Mouse (Mus musculus): ENCODE measurements at regions not wholly inside any gene's neighbourhood (a gene's known extent, or its start where the extent isn't known, plus 50 kb on each side); places are given as distances from the start of the nearest gene placed in this dataset.

DNA sequence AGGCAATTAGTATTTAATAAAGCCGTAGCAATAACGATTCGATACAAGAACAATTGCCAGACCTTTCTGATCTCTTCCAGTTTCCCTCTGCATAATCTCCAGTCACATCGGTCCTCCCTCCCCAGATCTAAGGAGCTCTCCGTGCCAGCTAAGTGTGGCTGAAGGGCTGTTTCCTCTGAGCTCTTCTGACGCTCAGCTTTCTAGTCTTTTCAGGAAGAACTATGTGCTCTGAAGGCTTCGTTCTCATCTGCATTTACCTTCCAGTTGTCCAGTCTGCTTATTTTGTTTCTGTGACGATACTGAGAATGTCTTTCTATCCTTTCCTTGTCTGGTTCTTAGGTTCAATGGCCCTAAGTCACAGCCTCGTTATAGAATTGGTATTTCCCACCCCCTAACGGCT lies 78.3 kb upstream of the Prickle1 start:
- Histone ChIP-seq H3K36me3 (ENCODE audit: control insufficient read depth, insufficient read depth, low read length) (no peaks in the 10 kb centered on the region), H3K27ac (ENCODE audit: control insufficient read depth, insufficient read depth, low read length) (no peak overlapping the region), H3K27me3 (ENCODE audit: control insufficient read depth, insufficient read depth, low read length) (no peaks in the 10 kb centered on the region), H3K4me3 (ENCODE audit: control insufficient read depth, insufficient read depth, low read length) (no peak overlapping the region), H3K4me1 (replicated peaks; ENCODE audit: control insufficient read depth, insufficient read depth, low read length) (no peaks in the 10 kb centered on the region)
- no peak for TF ChIP-seq POLR2A (IDR thresholded peaks at IDR 0.05; ENCODE audit: control insufficient read depth, extremely low read depth, insufficient read depth, low read length, poor library complexity)
- TF ChIP-seq CTCF (IDR thresholded peaks at IDR 0.05; ENCODE audit: borderline replicate concordance, control insufficient read depth, extremely low read depth, insufficient read depth, low read length, poor library complexity) = no peak
- 59% methylated on average over 10 of the region's 10 CpGs for WGBS
- DNase-seq = no peak

DNA sequence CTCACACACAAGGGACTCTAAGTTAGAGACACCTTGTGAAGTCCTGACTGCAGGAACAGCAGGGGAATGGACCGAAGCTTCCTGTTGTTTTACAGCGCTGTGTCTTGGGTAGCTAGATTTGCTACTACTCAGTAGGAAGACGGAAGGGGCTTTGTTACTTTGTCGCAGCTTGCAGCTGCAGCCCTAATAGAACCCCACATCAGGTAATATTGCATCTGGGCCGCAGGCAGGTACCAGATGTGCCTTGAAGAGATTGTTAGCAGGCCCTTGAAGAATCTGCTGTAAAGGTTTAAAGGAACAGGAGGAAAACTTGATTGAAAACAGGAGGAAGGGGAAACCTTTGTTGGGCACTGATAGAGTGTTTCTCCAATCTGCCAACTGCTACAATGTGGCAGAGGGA lies 68.2 kb upstream of the Prickle1 start:
- no peaks in the 10 kb centered on the region for H3K27me3 ChIP-seq (ENCODE audit: control insufficient read depth, insufficient read depth, low read length)

DNA sequence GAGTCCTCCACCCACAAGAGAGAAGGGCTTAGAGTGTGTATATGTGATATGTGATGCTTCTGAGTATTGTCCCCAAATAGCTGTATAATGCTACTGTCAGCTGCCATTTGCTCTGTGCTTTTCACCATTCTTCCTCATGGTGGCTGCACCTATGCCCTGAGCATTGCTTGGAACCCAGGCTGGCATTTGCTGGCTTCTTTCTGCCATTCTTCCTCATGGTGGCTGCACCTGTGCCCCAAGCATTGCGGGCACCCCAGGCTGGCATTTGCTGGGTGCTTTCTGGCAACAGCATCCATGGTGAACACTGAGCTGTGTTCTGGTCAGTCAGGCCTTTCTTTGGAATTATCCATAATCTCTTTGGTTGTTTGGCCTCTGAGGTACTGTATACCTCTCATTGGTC lies 66.9 kb upstream of the Prickle1 start:
- no peak overlapping the region for H3K27ac ChIP-seq (ENCODE audit: control insufficient read depth, insufficient read depth, low read length)

More for the DNA sequence above, 68.2 kb upstream of the Prickle1 start:
- no peak for TF ChIP-seq CTCF (IDR thresholded peaks at IDR 0.05; ENCODE audit: borderline replicate concordance, control insufficient read depth, extremely low read depth, insufficient read depth, low read length, poor library complexity)
- TF ChIP-seq POLR2A (IDR thresholded peaks at IDR 0.05; ENCODE audit: control insufficient read depth, extremely low read depth, insufficient read depth, low read length, poor library complexity) = no peak
- 82% methylated on average over 5 of the region's 5 CpGs for WGBS
- Histone ChIP-seq H3K36me3 (ENCODE audit: control insufficient read depth, insufficient read depth, low read length) (no peaks in the 10 kb centered on the region), H3K27ac (ENCODE audit: control insufficient read depth, insufficient read depth, low read length) (no peak overlapping the region), H3K4me3 (ENCODE audit: control insufficient read depth, insufficient read depth, low read length) (no peak overlapping the region), H3K4me1 (replicated peaks; ENCODE audit: control insufficient read depth, insufficient read depth, low read length) (no peaks in the 10 kb centered on the region; the same call in 1 of the 2 replicates)
- no peak for DNase-seq

DNA sequence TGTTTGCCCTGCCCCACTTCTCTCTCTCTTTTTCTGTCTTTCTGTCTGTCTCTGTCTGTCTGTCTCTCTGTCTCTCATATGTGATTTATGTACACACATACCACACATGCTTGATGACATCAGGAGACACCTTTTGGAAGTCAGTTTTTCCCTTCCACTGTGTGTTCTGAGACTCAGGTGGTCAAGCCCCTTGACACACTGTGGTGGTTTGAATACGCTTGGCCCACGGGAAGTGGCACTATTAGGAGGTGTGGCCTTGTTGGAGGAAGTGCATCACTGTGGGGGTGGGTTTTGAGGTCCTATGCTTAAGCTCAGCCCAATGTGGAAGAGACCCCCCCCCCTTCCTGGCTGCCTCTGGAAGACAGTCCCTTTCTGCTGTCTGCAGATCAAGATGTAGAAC lies 66.1 kb upstream of the Prickle1 start:
- no peaks in the 10 kb centered on the region for H3K36me3 ChIP-seq (ENCODE audit: control insufficient read depth, insufficient read depth, low read length)
- 100% methylated on average over 2 of the region's 2 CpGs for WGBS
- no peak overlapping the region for H3K27ac ChIP-seq (ENCODE audit: control insufficient read depth, insufficient read depth, low read length)
- no peaks in the 10 kb centered on the region for H3K4me1 ChIP-seq (replicated peaks; ENCODE audit: control insufficient read depth, insufficient read depth, low read length)
- TF ChIP-seq POLR2A (IDR thresholded peaks at IDR 0.05; ENCODE audit: control insufficient read depth, extremely low read depth, insufficient read depth, low read length, poor library complexity) (no peak), CTCF (IDR thresholded peaks at IDR 0.05; ENCODE audit: borderline replicate concordance, control insufficient read depth, extremely low read depth, insufficient read depth, low read length, poor library complexity) (no peak)
- no peak for DNase-seq
- no peak overlapping the region for H3K4me3 ChIP-seq (ENCODE audit: control insufficient read depth, insufficient read depth, low read length)
- no peaks in the 10 kb centered on the region for H3K27me3 ChIP-seq (ENCODE audit: control insufficient read depth, insufficient read depth, low read length)

More for the DNA sequence above, 66.9 kb upstream of the Prickle1 start:
- DNase-seq = no peak
- Histone ChIP-seq H3K4me3 (ENCODE audit: control insufficient read depth, insufficient read depth, low read length) (no peak overlapping the region), H3K27me3 (ENCODE audit: control insufficient read depth, insufficient read depth, low read length) (no peaks in the 10 kb centered on the region), H3K36me3 (ENCODE audit: control insufficient read depth, insufficient read depth, low read length) (no peaks in the 10 kb centered on the region), H3K4me1 (replicated peaks; ENCODE audit: control insufficient read depth, insufficient read depth, low read length) (no peaks in the 10 kb centered on the region)
- no peak for TF ChIP-seq POLR2A (IDR thresholded peaks at IDR 0.05; ENCODE audit: control insufficient read depth, extremely low read depth, insufficient read depth, low read length, poor library complexity)
- WGBS = 100% methylated on average over 1 of the region's 1 CpGs

DNA sequence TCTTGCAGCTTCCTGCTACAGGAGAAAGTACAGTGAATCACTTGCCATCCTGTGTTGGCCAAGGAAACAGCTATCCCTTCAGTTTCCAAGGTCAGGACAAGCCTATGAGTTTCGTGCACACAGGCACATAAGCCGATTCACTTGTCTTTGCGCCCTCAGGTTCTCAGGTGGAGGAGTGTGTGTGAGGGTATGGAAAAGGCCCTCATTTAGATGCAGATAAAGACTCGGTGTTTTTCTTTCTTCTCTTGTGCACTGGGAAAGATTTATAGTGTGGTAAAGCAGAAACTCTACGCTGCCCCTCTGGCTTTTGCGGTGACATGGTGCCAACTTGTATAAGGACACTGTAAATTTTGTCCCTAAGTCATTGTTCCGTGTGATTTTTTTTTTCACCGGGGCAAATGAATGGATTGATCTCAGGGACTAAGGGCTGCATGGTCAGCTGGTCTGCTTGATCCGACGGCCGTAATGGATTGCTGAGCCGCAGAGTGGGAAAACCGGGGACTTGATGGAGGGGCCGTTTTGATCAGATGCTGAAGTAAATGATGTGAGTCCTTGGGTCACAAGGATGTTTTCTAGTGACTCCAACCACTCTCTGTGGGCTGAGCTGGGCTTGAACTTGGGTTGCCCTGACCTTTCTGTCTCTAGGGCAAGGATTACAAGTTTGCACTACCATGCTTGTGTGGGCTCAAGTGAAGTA lies 65.4 kb upstream of the Prickle1 start:
- TF ChIP-seq POLR2A (IDR thresholded peaks at IDR 0.05; ENCODE audit: control insufficient read depth, extremely low read depth, insufficient read depth, low read length, poor library complexity) = no peak
- TF ChIP-seq CTCF (IDR thresholded peaks at IDR 0.05; ENCODE audit: borderline replicate concordance, control insufficient read depth, extremely low read depth, insufficient read depth, low read length, poor library complexity) = no peak
- H3K27me3 ChIP-seq (ENCODE audit: control insufficient read depth, insufficient read depth, low read length) = no peaks in the 10 kb centered on the region
- H3K4me1 ChIP-seq (replicated peaks; ENCODE audit: control insufficient read depth, insufficient read depth, low read length) = peaks cover 4% of the 10 kb centered on the region
- no peak overlapping the region for H3K27ac ChIP-seq (ENCODE audit: control insufficient read depth, insufficient read depth, low read length)
- no peak for DNase-seq
- no peak overlapping the region for H3K4me3 ChIP-seq (ENCODE audit: control insufficient read depth, insufficient read depth, low read length)
- no peaks in the 10 kb centered on the region for H3K36me3 ChIP-seq (ENCODE audit: control insufficient read depth, insufficient read depth, low read length)
- whole genome bisulfite sequencing = 90% methylated on average over 14 of the region's 14 CpGs

DNA sequence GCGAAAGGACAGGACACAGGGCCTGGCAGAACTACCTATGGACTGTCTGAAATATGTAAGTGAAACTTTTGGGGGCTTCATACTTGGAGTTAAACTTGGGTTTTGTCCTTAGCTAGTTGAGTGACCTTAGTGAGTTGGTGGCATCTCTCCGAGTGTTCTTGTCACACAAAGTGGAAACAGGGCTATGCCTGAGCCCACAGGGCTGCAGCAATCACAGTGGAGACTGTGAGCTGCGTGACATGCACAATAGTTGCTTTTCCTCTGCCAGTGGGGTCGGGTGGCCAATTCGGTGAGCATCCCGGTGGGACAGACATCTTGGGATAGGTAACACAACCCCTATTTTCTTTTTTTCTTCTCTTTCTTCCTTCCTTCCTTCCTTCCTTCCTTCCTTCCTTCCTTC lies 61.5 kb upstream of the Prickle1 start:
- H3K27me3 ChIP-seq (ENCODE audit: control insufficient read depth, insufficient read depth, low read length) = no peaks in the 10 kb centered on the region
- H3K36me3 ChIP-seq (ENCODE audit: control insufficient read depth, insufficient read depth, low read length) = no peaks in the 10 kb centered on the region
- no peak for TF ChIP-seq POLR2A (IDR thresholded peaks at IDR 0.05; ENCODE audit: control insufficient read depth, extremely low read depth, insufficient read depth, low read length, poor library complexity)
- TF ChIP-seq CTCF (IDR thresholded peaks at IDR 0.05; ENCODE audit: borderline replicate concordance, control insufficient read depth, extremely low read depth, insufficient read depth, low read length, poor library complexity) = no peak
- H3K4me3 ChIP-seq (ENCODE audit: control insufficient read depth, insufficient read depth, low read length) = no peak overlapping the region
- DNase-seq = no peak
- no peak overlapping the region for H3K27ac ChIP-seq (ENCODE audit: control insufficient read depth, insufficient read depth, low read length)
- WGBS = 93% methylated on average over 6 of the region's 6 CpGs
- peaks cover 6% of the 10 kb centered on the region for H3K4me1 ChIP-seq (replicated peaks; ENCODE audit: control insufficient read depth, insufficient read depth, low read length)

DNA sequence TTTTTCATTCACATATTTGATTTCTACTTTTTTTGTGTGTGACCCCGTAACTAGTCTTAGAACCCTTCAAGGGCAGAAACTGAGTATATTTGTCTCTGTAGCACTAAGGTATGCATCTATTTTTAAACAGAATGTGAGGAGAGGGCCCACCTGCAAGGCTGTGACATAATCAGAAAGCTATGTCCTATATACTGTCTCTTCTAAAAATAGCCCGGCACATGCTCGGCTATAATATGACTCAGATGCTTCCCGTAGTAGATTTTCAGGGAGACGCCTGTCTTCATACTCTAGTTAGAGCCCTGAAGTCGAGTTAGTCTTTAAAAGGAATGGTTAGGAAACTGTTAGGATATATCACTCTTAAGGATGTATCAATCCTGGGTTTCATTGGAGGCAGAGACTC lies 61.0 kb upstream of the Prickle1 start:
- WGBS = 70% methylated on average over 6 of the region's 6 CpGs
- no peaks in the 10 kb centered on the region for H3K27me3 ChIP-seq (ENCODE audit: control insufficient read depth, insufficient read depth, low read length)
- no peak for DNase-seq
- H3K4me1 ChIP-seq (replicated peaks; ENCODE audit: control insufficient read depth, insufficient read depth, low read length) = peaks cover 6% of the 10 kb centered on the region
- H3K4me3 ChIP-seq (ENCODE audit: control insufficient read depth, insufficient read depth, low read length) = no peak overlapping the region
- no peaks in the 10 kb centered on the region for H3K36me3 ChIP-seq (ENCODE audit: control insufficient read depth, insufficient read depth, low read length)
- TF ChIP-seq CTCF (IDR thresholded peaks at IDR 0.05; ENCODE audit: borderline replicate concordance, control insufficient read depth, extremely low read depth, insufficient read depth, low read length, poor library complexity) = no peak
- TF ChIP-seq POLR2A (IDR thresholded peaks at IDR 0.05; ENCODE audit: control insufficient read depth, extremely low read depth, insufficient read depth, low read length, poor library complexity) = no peak
- no peak overlapping the region for H3K27ac ChIP-seq (ENCODE audit: control insufficient read depth, insufficient read depth, low read length)
